Mouse (Mus musculus) thymus, adult 18-20 months (tissue): Measurements from ENCODE around the gene Ndufa6.
A peak's percentile ranks its signal among the peaks of the same experiment; 100 is the strongest.
"Not testable (repeated sequence)": the region's sequence is repeated elsewhere in the genome, so short reads cannot be mapped to it uniquely, and the experiment has no call there.

Experiments used
- DNase-seq, 2 experiments: peaks; one replicate each; pipeline ENCODE4 v3.0.0; 2022; ENCODE audit warnings: mixed read lengths in 2 of 2

The Ndufa6 gene

DNA sequence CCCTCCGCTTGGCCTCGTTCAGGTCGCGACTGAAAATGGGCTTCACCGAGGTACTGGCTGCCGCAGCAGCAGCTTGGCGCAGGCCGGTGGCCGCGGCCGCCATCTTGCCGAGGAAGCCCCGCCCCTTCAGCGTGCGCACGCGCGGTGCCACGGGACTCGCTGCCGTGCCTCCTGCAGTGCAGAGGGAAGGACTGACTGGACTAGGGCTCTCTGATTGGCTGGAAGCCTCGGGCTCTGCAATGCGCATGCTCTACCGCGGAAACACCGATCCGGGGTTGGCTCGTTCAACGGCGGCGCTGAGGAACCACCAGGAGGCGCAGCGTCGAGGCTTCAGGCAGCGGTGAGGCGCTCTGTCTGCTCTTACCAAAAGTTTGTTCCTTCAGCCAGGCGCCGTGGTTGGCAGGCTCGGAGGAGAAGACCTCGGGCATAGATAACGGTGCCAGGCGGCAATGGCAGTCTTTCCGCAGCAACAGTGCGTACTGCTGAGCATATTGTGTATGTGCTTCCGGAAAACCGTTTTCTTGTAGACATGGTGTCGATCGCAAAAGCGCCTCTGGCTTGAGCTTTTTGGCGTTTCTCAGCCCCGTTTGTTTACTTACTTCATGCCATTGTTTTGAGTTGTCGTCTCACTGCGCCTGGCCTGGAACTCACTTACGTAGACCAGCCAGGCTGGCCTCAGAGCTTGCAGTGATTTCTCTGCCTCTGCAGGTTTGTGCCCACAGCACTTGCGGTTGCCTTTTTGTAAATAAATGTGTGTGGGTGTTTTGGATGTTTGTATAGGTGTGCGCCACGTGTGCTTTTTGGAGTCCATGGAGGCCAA lies at the start of gene Ndufa6:
Gene Ndufa6 (minus strand): TSS at position 197 of the 820 bp plus-strand sequence.
- peak; percentile 95 to 97 for DNase-seq

GRCm38 (mm10) chr15:82403606-82404005 lies 49.5 kb upstream of the Ndufa6 start:
- no peak for DNase-seq

GRCm38 (mm10) chr15:82402741-82403140 lies 48.6 kb upstream of the Ndufa6 start:
- DNase-seq: no peak

DNA sequence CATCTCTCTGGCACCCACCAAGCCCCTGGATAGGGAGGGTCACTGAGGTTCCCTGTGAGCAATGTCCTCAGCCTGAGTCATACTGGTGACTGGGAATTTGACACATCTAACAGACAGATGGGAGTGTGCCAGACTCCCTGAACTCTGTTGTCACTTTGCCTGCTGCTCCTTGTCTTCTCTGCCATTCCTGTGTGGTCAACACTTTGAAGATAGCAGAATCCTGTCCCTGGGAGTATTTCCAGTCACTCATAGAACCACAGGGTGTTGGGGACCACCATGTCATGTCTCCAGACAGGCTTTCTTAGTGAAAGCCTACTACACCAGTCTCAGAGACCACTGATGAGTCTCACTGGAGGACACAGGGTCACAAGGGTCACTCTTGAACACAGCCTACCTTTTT lies 48.0 kb upstream of the Ndufa6 start:
- DNase-seq: no peak

- no peak for DNase-seq
Measured at GRCm38 (mm10) chr15:82401516-82401915, 47.4 kb upstream of the Ndufa6 start.

DNA sequence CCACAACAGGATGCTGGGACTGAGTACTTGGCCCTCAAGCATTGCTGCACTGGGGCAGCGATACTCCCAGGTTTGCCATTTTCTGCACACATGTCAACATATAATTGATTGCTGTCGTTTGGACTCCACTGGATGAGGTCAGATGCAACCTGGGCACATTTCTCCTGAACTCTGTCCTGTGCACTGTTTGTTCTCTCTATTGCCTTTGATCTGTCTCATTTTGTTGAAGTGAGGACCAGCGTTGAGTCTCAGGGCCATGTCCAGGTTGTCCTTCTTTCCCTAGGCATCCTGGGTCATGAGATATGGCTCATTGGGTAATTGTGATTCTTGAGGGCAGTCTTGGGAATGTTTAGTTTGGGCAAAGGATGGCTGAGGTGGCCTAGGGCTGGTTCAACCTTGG lies 41.8 kb upstream of the Ndufa6 start:
- DNase-seq: not testable (repeated sequence)

- not testable (repeated sequence) for DNase-seq
Measured at GRCm38 (mm10) chr15:82393922-82394321, 39.8 kb upstream of the Ndufa6 start, which contains the start of gene Cyp2d11. Cyp2d11 (minus strand) TSS chr15:82394022.

DNA sequence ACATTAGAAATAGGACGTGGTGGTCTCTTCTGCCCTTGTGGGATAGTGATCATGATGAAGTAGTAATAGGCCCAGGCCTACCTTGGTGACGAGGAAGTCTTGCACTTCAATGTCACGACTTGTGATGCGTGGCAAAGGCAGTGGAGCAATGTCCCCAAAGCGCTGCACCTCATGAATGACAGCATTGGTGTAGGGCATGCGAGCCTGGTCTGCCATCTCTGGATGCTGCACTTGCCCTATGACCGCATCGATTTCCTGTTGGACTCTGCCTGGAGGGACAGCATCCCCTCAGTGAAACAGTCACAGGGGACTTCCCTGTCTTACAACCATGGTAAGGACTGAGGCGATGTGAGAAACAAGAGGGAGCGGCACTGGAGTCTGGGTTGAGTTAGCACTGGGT lies 35.8 kb upstream of the Ndufa6 start:
- DNase-seq: not testable (repeated sequence)

DNA sequence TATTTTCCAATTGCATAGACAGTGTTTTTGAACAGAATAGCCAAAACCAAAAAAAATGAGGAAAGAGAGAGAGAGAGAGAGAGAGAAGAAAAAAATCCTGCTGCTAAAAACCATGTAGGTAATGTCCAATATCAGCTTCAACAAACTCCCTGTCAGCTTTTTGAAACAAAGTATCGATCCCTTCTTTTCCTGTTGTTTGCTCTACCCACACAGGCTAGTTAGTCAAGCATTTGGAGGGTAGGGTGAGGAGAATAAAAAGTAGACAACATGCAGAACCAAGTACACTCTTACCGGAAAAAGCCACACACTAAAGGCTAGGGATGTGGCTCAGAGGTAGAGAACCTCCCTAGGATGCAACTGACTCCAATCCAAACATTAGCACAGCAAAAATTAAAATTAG lies 31.6 kb upstream of the Ndufa6 start:
- DNase-seq: no peak

- no peak for DNase-seq
Measured at GRCm38 (mm10) chr15:82382441-82382840, 28.3 kb upstream of the Ndufa6 start.

DNA sequence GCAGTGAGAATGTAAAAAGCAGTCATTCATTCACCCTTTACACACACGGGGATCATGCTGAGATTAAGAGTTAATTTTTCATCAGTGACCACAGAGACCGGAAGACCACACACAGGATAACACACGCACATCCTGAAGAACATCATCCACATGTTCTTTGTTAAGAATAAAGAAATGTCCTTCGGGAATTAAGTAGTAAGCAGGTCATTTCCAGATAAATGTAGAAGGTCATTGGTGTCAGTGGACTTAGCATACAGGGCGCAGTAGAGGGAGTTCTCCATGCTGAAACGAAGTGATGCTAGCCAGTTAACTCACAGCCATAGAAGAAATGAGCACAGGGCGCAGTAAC lies 26.6 kb upstream of the Ndufa6 start:
- no peak for DNase-seq

GRCm38 (mm10) chr15:82379871-82380713 lies 26.0 kb upstream of the Ndufa6 start, which contains the start of gene Cyp2d22:
Cyp2d22 (minus strand) TSS chr15:82380260.
- DNase-seq: peak; percentile 35 to 41

DNA sequence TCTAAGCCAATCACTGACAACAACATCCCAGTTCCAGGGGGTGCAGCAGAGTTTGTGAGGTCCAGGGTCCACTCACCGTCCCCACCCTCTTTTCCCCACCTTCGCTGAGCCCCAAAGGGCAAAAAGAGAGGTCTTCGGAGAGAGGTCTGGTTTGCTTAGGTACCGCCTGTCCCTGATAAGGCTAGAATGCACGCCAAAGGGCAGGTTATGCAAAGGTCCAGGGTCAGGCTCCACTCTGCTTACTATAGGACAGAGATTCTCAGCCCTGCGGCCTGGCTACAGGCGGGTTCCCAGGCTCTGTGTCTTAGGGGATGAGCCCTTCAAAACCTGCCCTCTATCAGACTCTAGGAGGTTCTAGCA lies 25.4 kb upstream of the Ndufa6 start:
- DNase-seq: no peak

GRCm38 (mm10) chr15:82378261-82379180 lies 24.4 kb upstream of the Ndufa6 start:
- DNase-seq: no peak

- DNase-seq: no peak
Measured at GRCm38 (mm10) chr15:82377701-82378100, 23.6 kb upstream of the Ndufa6 start.

DNA sequence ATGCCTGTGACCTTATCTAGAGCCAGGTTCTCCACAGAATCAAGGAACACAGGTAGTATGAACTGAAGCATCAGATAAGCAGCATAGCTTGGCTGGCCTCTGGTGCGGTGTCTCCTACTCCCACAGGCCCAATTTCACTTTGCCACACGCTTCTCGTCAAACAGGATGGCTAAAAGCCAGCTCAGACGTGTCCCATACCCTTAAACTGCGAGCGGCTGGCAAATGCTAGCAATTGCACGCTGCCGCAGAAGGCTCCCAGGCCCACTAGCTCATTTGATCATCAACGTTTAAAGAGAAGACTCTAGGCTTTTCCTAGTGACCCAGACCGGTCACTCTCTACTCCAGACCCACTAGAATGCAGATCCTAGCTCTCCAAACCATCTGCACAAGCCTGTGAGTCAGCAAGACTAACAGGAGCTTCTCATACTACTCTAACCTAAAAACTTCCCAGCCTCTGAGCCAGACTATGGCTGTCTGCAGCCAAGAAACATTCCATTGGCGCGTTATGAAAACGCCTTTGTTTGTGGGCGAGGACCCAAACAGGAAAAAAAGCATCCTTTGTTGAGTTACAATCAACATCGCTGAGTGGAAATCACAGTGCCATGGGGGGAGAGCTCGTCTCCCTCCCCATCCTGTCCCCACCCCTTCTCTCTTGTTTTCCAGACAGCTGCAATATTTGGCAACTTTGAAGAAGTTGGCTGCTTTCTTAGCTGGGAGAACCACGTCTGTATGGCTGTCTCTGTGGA lies 22.4 kb upstream of the Ndufa6 start:
- no peak for DNase-seq

- DNase-seq: no peak
Measured at GRCm38 (mm10) chr15:82375855-82376254, 21.7 kb upstream of the Ndufa6 start.

- no peak for DNase-seq
Measured at GRCm38 (mm10) chr15:82374437-82374836, 20.3 kb upstream of the Ndufa6 start.

DNA sequence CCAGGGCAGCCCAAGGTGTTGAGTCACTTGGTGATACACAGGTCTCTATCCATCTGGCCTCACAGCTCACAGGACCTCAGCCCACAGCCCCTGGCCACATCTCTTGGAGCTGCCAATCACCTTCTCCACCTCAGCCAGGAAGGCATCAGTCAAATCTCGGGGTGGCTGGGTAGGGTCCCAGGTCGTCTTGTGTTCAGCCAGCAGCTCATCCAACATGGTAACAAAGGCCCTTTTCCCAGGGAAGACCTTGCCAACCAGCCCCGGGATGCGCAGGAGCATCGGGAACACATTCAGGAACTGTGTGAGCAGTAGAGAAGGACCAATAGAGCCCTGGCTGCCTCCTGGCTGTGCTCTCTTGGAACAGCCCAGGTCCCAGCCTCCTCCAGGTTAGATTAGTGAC lies 18.9 kb upstream of the Ndufa6 start:
- no peak for DNase-seq

GRCm38 (mm10) chr15:82372446-82372845 lies 18.3 kb upstream of the Ndufa6 start:
- DNase-seq: no peak

GRCm38 (mm10) chr15:82368851-82369250 lies 14.7 kb upstream of the Ndufa6 start:
- DNase-seq: no peak

DNA sequence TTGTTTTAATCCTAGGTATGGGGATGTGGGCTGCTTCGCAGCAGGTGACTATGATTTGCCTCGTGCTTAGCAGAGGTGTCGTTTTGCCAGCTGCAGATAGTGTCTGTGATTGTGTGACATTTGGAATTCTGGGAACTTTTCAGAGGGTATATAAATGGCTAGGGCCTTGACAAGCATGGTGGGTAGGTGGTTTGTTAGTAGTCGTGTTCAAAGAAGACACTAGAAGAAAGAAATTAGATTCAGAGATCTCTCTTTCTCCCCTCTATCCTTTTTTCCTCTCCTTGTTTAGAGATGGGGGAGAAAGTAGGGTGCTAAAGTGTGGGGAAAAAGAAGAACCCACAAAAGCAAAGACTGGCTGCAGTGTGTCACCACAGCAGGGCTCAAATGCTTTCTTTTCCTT lies 14.0 kb upstream of the Ndufa6 start:
- DNase-seq: no peak
